Mouse (Mus musculus) forebrain, postnatal 0 days (tissue): ENCODE results near the gene Fbxo2. TPM values are rescaled to one million over a fixed set of nuclear protein-coding genes. Genes with fewer than 3 reads are reported as not detected.

Source experiments
- ATAC-seq: fragments of 200-750 bp; cut with Nextera tagmentation; 2 replicates; pipeline ENCODE4 v1.8.0; 2017; ENCODE audit warnings: mild to moderate bottlenecking, moderate library complexity
- DNase-seq: peaks from one replicate; pipeline ENCODE4 v3.0.0-alpha.2; 2015
- H3K27ac ChIP-seq: fragments of 300-500 bp; sonication (generic); 2 replicates; pipeline ENCODE4 v1.5.1; 2014; ENCODE audit warnings: low read depth, mild to moderate bottlenecking, antibody characterized with exemption, low read length, moderate library complexity, mixed read lengths
- H3K27me3 ChIP-seq: fragments of 300-500 bp; sonication (generic); 2 replicates; pipeline ENCODE4 v1.6.1; 2014; ENCODE audit warnings: mild to moderate bottlenecking, low read length, mixed read lengths; ENCODE audit not compliant: insufficient read depth
- H3K36me3 ChIP-seq: fragments of 300-500 bp; sonication (generic); 2 replicates; pipeline ENCODE4 v1.6.1; 2014; ENCODE audit warnings: mild to moderate bottlenecking, moderate library complexity; ENCODE audit not compliant: insufficient read depth
- H3K4me1 ChIP-seq: fragments of 300-500 bp; sonication (generic); 2 replicates; pipeline ENCODE4 v1.6.1; 2014; ENCODE audit warnings: antibody characterized with exemption; ENCODE audit not compliant: insufficient read depth
- H3K4me2 ChIP-seq: fragments of 300-500 bp; sonication (generic); 2 replicates; pipeline ENCODE4 v1.6.1; 2014; ENCODE audit warnings: low read depth, mild to moderate bottlenecking, moderate library complexity
- H3K4me3 ChIP-seq: fragments of 300-500 bp; sonication (generic); 2 replicates; pipeline ENCODE4 v1.5.1; 2014; ENCODE audit warnings: low read depth, low read length, mixed read lengths
- H3K9ac ChIP-seq: fragments of 300-500 bp; sonication (generic); 2 replicates; pipeline ENCODE4 v1.6.1; 2014; ENCODE audit warnings: mild to moderate bottlenecking
- H3K9me3 ChIP-seq: fragments of 300-500 bp; sonication (generic); 2 replicates; pipeline ENCODE4 v1.6.1; 2016; ENCODE audit warnings: low read length
- CTCF ChIP-seq: sonication (generic); IDR thresholded peaks from 2 replicates; pipeline ENCODE4 v1.5.1; 2016; ENCODE audit warnings: antibody characterized with exemption, control low read depth, low read depth
- WGBS: fragments of 180-500 bp; shearing (Covaris S2); extraction: QIAGEN DNeasy Blood & Tissue Kit; methylation state at CpG from one replicate; pipeline ENCODE4 v1.1.7; 2014; 5-methylcytosine and 5-hydroxymethylcytosine counted together
- polyA plus RNA-seq: library from polyadenylated mRNA; unstranded; fragments of >200 nt; fragmentation: Nextera tagmentation; extraction: Ambion mirVana; gene quantifications from 2 replicates; pipeline ENCODE4 v1.2.1, GENCODE M21; 2015
- total RNA-seq: library from RNA; depleted of rRNA; stranded (reverse); fragments of >200 nt; gene quantifications from 2 replicates; pipeline ENCODE4 v1.2.3, GENCODE M21; 2014

Gene Fbxo2
- total and polyA plus RNA-seq, 2 experiments from 2014 or later, result 11.9 to 15.6 TPM

GRCm38 (mm10) chr4:148154006-148154405, 6.4 kb upstream of the Fbxo2 start:
- ATAC-seq (no peak), DNase-seq (no peak)
- Histone ChIP-seq H3K4me1 (peaks cover 13% of the 10 kb centered on the region), H3K36me3 (peaks cover 46% of the 10 kb centered on the region), H3K27ac (no peak overlapping the region), H3K4me3 (no peak overlapping the region), H3K9me3 (no peaks in the 10 kb centered on the region), H3K4me2 (no peak overlapping the region), H3K9ac (no peak overlapping the region), H3K27me3 (no peaks in the 10 kb centered on the region)
- WGBS, result 94% methylated on average over 4 of the region's 4 CpGs
- TF ChIP-seq CTCF, result no peak

- DNase-seq (peak; percentile 80), ATAC-seq (no peak)
- 44% methylated on average over 3 of the region's 3 CpGs for WGBS
- no peak overlapping the region for H3K4me2 ChIP-seq
- no peaks in the 10 kb centered on the region for H3K27me3 ChIP-seq
- no peak overlapping the region for H3K27ac ChIP-seq
- no peak overlapping the region for H3K9ac ChIP-seq
- H3K4me3 ChIP-seq, result no peak overlapping the region
- H3K4me1 ChIP-seq, result peaks cover 13% of the 10 kb centered on the region
- peaks cover 46% of the 10 kb centered on the region for H3K36me3 ChIP-seq
- TF ChIP-seq CTCF, result peak; percentile 74
- no peaks in the 10 kb centered on the region for H3K9me3 ChIP-seq
Measured at GRCm38 (mm10) chr4:148154982-148155381, 5.4 kb upstream of the Fbxo2 start.

- H3K4me2 ChIP-seq, result peak overlapping the region; percentile 97
- peaks cover 13% of the 10 kb centered on the region for H3K4me1 ChIP-seq
- 20% methylated on average over 27 of the region's 27 CpGs for WGBS
- H3K4me3 ChIP-seq, result peak overlapping the region; percentile 71
- H3K27me3 ChIP-seq, result peaks cover 6% of the 10 kb centered on the region; the same call in 1 of the 2 replicates
- H3K9ac ChIP-seq, result peak overlapping the region; percentile 83
- H3K9me3 ChIP-seq, result no peaks in the 10 kb centered on the region
- TF ChIP-seq CTCF, result no peak
- DNase-seq (peak; percentile 66), ATAC-seq (peak; percentile 15; the same call in 1 of the 2 replicates)
- H3K27ac ChIP-seq, result peak overlapping the region; percentile 78
- peaks cover 35% of the 10 kb centered on the region for H3K36me3 ChIP-seq
Measured at GRCm38 (mm10) chr4:148158436-148159348, 1.7 kb upstream of the Fbxo2 start.

- H3K9me3 ChIP-seq, result no peaks in the 10 kb centered on the region
Measured at GRCm38 (mm10) chr4:148159544-148160435, 631 bp upstream of the Fbxo2 start.

GRCm38 (mm10) chr4:148164002-148164439, 3.6 kb downstream of the Fbxo2 start:
- 0 out of 2 replicates have a peak, but pooled peaks cover 4% of the 10 kb centered on the region for H3K4me1 ChIP-seq
- peak overlapping the region; percentile 29 for H3K4me3 ChIP-seq
- H3K9me3 ChIP-seq, result no peaks in the 10 kb centered on the region
- H3K27me3 ChIP-seq, result peaks cover 35% of the 10 kb centered on the region
- TF ChIP-seq CTCF, result peak; percentile 85
- no peak overlapping the region for H3K27ac ChIP-seq
- peak overlapping the region; percentile 56 for H3K4me2 ChIP-seq
- under 1% methylated on average over 27 of the region's 29 CpGs for WGBS
- no peaks in the 10 kb centered on the region for H3K36me3 ChIP-seq
- ATAC-seq (peak; percentile 23; the same call in 1 of the 2 replicates), DNase-seq (peak; percentile 81)
- peak overlapping the region; percentile 18; the same call in 1 of the 2 replicates for H3K9ac ChIP-seq

More at GRCm38 (mm10) chr4:148159544-148160435, 631 bp upstream of the Fbxo2 start:
- peak overlapping the region; percentile 97 for H3K4me2 ChIP-seq
- H3K4me1 ChIP-seq, result peaks cover 17% of the 10 kb centered on the region
- WGBS, result 4% methylated on average over 49 of the region's 55 CpGs
- H3K4me3 ChIP-seq, result peak overlapping the region; percentile 71
- H3K27ac ChIP-seq, result peak overlapping the region; percentile 78
- H3K9ac ChIP-seq, result peak overlapping the region; percentile 83
- H3K27me3 ChIP-seq, result peaks cover 17% of the 10 kb centered on the region
- ATAC-seq (peak; percentile 90), DNase-seq (peak; percentile 94)
- TF ChIP-seq CTCF, result peak; percentile 45
- peaks cover 24% of the 10 kb centered on the region for H3K36me3 ChIP-seq

GRCm38 (mm10) chr4:148164461-148164860, 4.0 kb downstream of the Fbxo2 start:
- H3K4me3 ChIP-seq, result peak overlapping the region; percentile 29
- H3K4me2 ChIP-seq, result peak overlapping the region; percentile 56
- H3K36me3 ChIP-seq, result no peaks in the 10 kb centered on the region
- 2% methylated on average over 16 of the region's 16 CpGs for WGBS
- ATAC-seq (no peak), DNase-seq (no peak)
- H3K27ac ChIP-seq, result no peak overlapping the region
- H3K9ac ChIP-seq, result peak overlapping the region; percentile 18; the same call in 1 of the 2 replicates
- 0 out of 2 replicates have a peak, but pooled peaks cover 4% of the 10 kb centered on the region for H3K4me1 ChIP-seq
- TF ChIP-seq CTCF, result no peak
- peaks cover 35% of the 10 kb centered on the region for H3K27me3 ChIP-seq
- H3K9me3 ChIP-seq, result no peaks in the 10 kb centered on the region
